Mouse (Mus musculus): ENCODE data around the gene 1700025G04Rik.
"Not testable (repeated sequence)": the region's sequence is repeated elsewhere in the genome, so short reads cannot be mapped to it uniquely, and the experiment has no call there.

Gene 1700025G04Rik

GRCm38 (mm10) chr1:151845926-151846782 is 243.8 kb downstream of the 1700025G04Rik start:
- DNase-seq = no peak

DNA sequence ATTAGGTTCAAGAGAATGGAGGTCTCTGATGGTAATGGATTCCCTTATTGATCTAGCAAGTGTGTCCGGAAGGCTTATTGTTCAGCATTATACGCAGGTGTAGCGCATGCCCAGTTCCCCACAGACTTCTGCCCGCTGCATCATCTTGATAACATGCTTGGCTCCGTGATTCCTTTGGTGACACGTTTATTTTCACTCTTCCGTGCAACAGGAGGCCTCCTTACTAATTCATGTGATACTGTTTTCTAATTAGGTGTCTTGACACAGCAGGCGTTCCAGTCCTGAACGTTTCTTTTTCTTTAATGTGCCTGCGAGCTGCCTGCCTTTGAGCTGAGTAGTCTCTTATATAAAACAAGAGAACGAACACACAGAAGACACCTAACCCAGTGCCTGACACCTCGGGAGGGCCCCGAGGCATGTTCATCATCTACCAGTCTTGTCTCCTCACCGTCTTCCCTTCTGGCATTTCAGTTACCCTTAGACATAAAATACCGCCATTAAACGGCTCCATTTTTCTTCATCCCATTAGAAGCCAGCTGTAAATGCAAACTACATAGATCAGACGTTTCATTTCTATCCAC is 244.6 kb downstream of the 1700025G04Rik start:
- no peak for DNase-seq

DNA sequence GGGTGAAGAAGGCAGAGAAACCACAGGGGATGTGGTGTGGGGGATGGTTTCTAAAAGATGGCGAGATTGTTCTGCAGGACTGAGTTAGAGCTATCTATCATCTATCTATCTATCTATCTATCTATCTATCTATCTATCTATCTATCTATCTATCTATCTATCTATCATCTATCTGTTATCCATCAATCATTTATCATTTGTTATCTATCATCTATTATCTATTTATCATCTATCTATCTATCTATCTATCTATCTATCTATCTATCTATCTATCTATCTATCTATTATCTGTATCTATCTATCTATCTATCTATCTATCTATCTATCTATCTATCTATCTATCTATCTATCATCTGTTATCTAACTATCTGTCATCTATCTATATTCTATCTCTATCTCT is 249.6 kb downstream of the 1700025G04Rik start:
- not testable (repeated sequence) for DNase-seq

DNA sequence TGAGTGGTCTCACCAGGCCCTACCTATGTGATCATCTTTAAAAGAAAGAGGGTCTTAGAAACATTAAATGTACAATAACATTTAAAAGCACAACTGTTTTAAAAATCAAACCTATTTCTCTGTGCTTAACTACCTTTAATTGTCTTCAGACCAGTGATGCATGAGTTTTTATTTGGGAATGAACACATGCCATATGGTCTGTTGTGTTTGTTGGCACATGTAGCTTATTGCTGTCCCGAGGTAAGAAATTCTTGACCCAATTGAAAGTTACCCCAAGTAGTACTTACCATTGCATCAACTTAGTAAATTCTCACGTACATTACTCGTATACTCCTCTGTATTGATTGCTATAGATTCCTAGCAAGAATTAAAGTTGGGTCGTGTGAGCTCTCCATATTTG is 254.7 kb downstream of the 1700025G04Rik start:
- DNase-seq = no peak

DNA sequence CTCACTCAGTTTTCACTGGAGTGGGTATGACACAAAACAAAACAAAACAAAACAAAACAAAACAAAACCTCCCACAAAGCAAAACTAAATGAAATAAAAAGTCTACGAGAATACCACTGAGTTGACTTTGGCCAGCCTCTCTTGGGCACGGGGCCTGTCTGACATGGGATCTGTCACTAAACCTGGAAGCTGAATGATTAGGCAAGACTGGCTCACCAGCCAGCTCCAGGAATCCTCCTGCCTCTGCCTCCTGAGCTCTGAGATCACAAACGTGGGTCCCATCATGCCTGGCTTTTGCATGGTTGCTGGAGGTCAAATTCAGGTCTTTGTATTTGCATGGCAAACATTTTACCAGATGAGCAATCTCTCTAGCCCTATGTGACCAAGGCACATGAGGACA is 258.1 kb downstream of the 1700025G04Rik start:
- DNase-seq = no peak

GRCm38 (mm10) chr1:151825065-151825464 is 264.9 kb downstream of the 1700025G04Rik start:
- DNase-seq = no peak

- DNase-seq = peak; percentile 69 to 82
Observed at GRCm38 (mm10) chr1:151820457-151820856, 269.5 kb downstream of the 1700025G04Rik start.

GRCm38 (mm10) chr1:151819190-151819589 is 270.7 kb downstream of the 1700025G04Rik start:
- no peak for DNase-seq

- no peak for DNase-seq
Observed at GRCm38 (mm10) chr1:151816051-151816450, 273.9 kb downstream of the 1700025G04Rik start.

GRCm38 (mm10) chr1:151812004-151812712 is 277.8 kb downstream of the 1700025G04Rik start:
- no peak for DNase-seq

DNA sequence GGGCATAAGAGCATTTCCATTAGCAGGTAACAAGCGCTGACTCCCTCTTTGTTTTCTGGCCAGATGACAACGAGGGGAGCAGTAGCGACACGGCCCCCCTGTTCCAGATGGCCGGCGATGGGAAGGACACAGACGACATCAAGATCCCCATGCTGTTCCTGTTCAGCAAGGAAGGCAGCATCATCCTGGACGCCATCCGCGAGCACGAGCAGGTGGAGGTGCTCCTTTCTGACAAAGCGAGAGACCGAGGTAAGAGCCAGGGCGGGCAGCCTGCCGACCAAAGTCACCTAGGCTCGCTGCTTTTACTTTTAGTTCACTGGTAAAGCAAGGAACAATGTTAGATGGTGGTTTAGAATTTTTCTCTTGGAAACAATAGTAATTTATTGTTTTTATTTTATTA is 278.5 kb downstream of the 1700025G04Rik start:
- DNase-seq = no peak

DNA sequence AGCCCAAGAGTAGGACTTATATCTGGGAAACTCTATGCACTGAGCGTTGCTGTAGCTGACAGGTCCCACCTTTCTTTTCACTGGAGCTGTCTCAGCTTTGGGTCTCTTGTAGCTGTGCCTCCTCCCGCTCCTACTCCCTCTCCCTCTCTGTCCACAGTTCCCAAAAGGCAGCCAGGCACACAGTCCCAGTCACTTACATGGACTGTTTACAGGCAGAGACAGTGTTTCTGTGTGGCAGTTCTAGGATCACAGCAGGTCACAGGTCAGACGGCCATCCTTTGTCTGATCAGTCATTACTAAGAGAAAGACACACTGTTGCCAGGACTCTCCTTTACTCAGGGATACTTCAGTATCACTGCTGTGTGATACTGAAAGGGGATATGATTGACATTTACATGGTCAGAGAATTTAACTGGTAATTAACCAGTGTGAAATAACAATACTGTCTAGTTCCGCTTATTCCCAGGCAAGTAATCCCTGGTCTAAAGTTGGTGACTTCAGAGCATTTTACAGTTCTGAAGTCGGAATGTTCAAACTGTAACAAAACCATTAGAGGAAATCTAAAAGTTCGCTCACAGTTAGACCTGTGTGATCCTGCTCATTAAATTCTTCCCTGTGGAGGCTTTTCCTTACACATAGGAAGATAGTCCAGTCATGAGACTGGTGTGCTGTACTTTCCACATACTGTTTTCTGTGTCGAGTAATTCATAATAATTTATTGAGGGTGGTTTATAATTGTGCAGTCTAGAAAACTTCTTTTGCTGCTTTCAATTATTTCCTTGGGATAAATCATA is 279.1 kb downstream of the 1700025G04Rik start:
- DNase-seq = no peak

DNA sequence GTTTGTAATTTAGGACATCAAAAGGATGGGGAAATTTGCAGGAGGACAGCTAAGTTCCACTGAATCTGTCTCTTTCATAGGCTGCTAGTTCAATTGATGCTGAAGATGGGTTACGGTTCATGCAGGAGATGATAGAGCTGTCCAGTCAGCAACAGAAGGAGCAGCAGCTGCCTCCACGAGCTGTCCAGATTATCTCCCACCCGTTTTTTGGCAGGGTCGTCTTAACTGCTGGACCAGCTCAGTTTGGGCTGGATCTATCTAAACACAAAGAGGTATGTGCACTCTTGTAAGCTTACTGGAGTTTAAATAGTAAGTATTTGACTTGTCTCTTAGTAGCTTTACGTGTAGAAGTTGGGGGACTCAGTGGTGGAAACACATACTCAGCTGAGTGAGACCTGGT is 282.6 kb downstream of the 1700025G04Rik start:
- DNase-seq = no peak

- not testable (repeated sequence) for DNase-seq
Observed at GRCm38 (mm10) chr1:151802795-151803194, 287.1 kb downstream of the 1700025G04Rik start.

All from kidney, postnatal 36 days (tissue).